Mouse (Mus musculus): ENCODE data around the gene Itgae.

DNA sequence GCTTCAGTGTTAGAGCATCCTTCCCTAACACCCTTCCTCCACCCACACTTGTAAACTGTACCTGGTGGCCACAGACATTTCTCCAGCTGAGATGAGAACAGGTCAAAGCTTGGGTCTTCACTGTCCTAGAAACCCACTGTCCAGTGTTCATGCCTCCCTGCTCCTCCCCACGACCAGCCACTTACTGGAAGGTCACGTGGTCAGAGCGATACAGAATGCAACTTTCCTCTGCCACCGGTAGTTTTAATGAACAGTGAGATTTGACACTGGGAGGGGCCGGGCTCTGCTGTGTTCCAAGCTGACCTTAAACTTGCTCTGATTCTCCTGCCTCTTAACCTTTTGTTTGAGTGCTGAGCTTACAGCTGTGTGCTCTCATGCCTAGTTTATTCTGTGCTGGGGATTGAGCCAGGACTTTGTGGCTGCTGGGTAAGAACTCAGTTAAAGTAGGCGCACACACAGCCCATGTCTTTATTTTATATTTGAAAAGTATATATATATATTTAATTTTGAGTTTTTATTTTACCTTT, 46.1 kb upstream of the Itgae start:
- TF ChIP-seq POLR2A (IDR thresholded peaks at IDR 0.05; ENCODE audit: control insufficient read depth, extremely low read depth, insufficient read depth, low read length, poor library complexity), result no peak
- no peak for TF ChIP-seq CTCF (IDR thresholded peaks at IDR 0.05; ENCODE audit: borderline replicate concordance, control insufficient read depth, extremely low read depth, insufficient read depth, low read length, poor library complexity)
